Mouse (Mus musculus) forelimb bud, embryonic 11.5 days (tissue): Measurements from ENCODE around the gene Ranbp3l.
"Not testable (repeated sequence)": the region's sequence is repeated elsewhere in the genome, so short reads cannot be mapped to it uniquely, and the experiment has no call there.

Experiments
- DNase-seq: peaks from one replicate; pipeline ENCODE4 v3.0.0-alpha.2; 2012; ENCODE audit warnings: low read depth, low spot score

Gene Ranbp3l

GRCm38 (mm10) chr15:8967573-8968228, at the start of gene Ranbp3l:
Gene Ranbp3l (plus strand): TSS chr15:8967949.
- no peak for DNase-seq

- DNase-seq: no peak
Measured at GRCm38 (mm10) chr15:8930061-8930460, 37.7 kb upstream of the Ranbp3l start.

GRCm38 (mm10) chr15:8936911-8937310, 30.8 kb upstream of the Ranbp3l start:
- no peak for DNase-seq

GRCm38 (mm10) chr15:8940861-8941260, 26.9 kb upstream of the Ranbp3l start:
- DNase-seq: no peak

- DNase-seq: no peak
Measured at GRCm38 (mm10) chr15:8950856-8951255, 16.9 kb upstream of the Ranbp3l start.

GRCm38 (mm10) chr15:8963323-8963722, 4.4 kb upstream of the Ranbp3l start:
- no peak for DNase-seq

- no peak for DNase-seq
Measured at GRCm38 (mm10) chr15:8968229-8968595, 463 bp downstream of the Ranbp3l start.

- no peak for DNase-seq
Measured at GRCm38 (mm10) chr15:8969061-8969635, 1.4 kb downstream of the Ranbp3l start.

GRCm38 (mm10) chr15:8991211-8991610, 23.5 kb downstream of the Ranbp3l start:
- DNase-seq: no peak

GRCm38 (mm10) chr15:8991859-8992838, 24.4 kb downstream of the Ranbp3l start:
- no peak for DNase-seq

GRCm38 (mm10) chr15:8994608-8995277, 27.0 kb downstream of the Ranbp3l start:
- DNase-seq: no peak

GRCm38 (mm10) chr15:8995490-8995889, 27.7 kb downstream of the Ranbp3l start:
- no peak for DNase-seq

- DNase-seq: no peak
Measured at GRCm38 (mm10) chr15:9002762-9003161, 35.0 kb downstream of the Ranbp3l start.

- peak; percentile 33 for DNase-seq
Measured at GRCm38 (mm10) chr15:9009196-9009595, 41.4 kb downstream of the Ranbp3l start.

- no peak for DNase-seq
Measured at GRCm38 (mm10) chr15:9014541-9014940, 46.8 kb downstream of the Ranbp3l start.

- DNase-seq: not testable (repeated sequence)
Measured at GRCm38 (mm10) chr15:9015496-9015895, 47.7 kb downstream of the Ranbp3l start.

GRCm38 (mm10) chr15:9055704-9056103, 88.0 kb downstream of the Ranbp3l start:
- DNase-seq: no peak

GRCm38 (mm10) chr15:9059856-9060255, 92.1 kb downstream of the Ranbp3l start:
- DNase-seq: no peak

- DNase-seq: no peak
Measured at GRCm38 (mm10) chr15:9061150-9061882, 93.6 kb downstream of the Ranbp3l start.

- DNase-seq: no peak
Measured at GRCm38 (mm10) chr15:9068881-9069280, 101.1 kb downstream of the Ranbp3l start.

- DNase-seq: no peak
Measured at GRCm38 (mm10) chr15:9070353-9070752, 102.6 kb downstream of the Ranbp3l start.
